Mouse (Mus musculus) hindbrain, embryonic 14.5 days (tissue): ENCODE measurements at regions not wholly inside any gene's neighbourhood (a gene's known extent, or its start where the extent isn't known, plus 50 kb on each side); places are given as distances from the start of the nearest gene placed in this dataset.

Source experiments
- ATAC-seq: fragments of 200-750 bp; cut with Nextera tagmentation; 2 replicates; pipeline ENCODE4 v1.8.0; 2017; ENCODE audit warnings: moderate number of reproducible peaks, mild to moderate bottlenecking, moderate TSS enrichment, moderate library complexity; ENCODE audit not compliant: low FRiP score
- DNase-seq: peaks from one replicate; pipeline ENCODE4 v3.0.0-alpha.2; 2015; ENCODE audit warnings: low spot score
- H3K27ac ChIP-seq: fragments of 300-500 bp; sonication (generic); 2 replicates; pipeline ENCODE4 v1.5.1; 2014; ENCODE audit warnings: mild to moderate bottlenecking, moderate library complexity
- H3K27me3 ChIP-seq: fragments of 300-500 bp; sonication (generic); 2 replicates; pipeline ENCODE4 v1.6.1; 2014; ENCODE audit warnings: mild to moderate bottlenecking, low read length, mixed read lengths; ENCODE audit not compliant: control insufficient read depth, insufficient read depth
- H3K36me3 ChIP-seq: fragments of 300-500 bp; sonication (generic); replicated peaks from 2 replicates; pipeline ENCODE4 v1.6.1; 2014; ENCODE audit not compliant: control insufficient read depth, insufficient read depth
- H3K4me1 ChIP-seq: fragments of 300-500 bp; sonication (generic); replicated peaks from 2 replicates; pipeline ENCODE4 v1.6.1; 2014; ENCODE audit warnings: antibody characterized with exemption, low read length, mixed read lengths; ENCODE audit not compliant: control insufficient read depth, insufficient read depth
- H3K4me2 ChIP-seq: fragments of 300-500 bp; sonication (generic); replicated peaks from 2 replicates; pipeline ENCODE4 v1.6.1; 2014; ENCODE audit warnings: mild to moderate bottlenecking, moderate library complexity
- H3K4me3 ChIP-seq: fragments of 300-500 bp; sonication (generic); replicated peaks from 2 replicates; pipeline ENCODE4 v1.5.1; 2014; ENCODE audit warnings: mild to moderate bottlenecking, low read length
- H3K9ac ChIP-seq: fragments of 300-500 bp; sonication (generic); 2 replicates; pipeline ENCODE4 v1.6.1; 2014
- H3K9me3 ChIP-seq: fragments of 300-500 bp; sonication (generic); 2 replicates; pipeline ENCODE4 v1.6.1; 2016; ENCODE audit warnings: low read length; ENCODE audit not compliant: control insufficient read depth
- WGBS: fragments of 180-500 bp; shearing (Covaris S2); extraction: QIAGEN DNeasy Blood & Tissue Kit; methylation state at CpG from one replicate; pipeline ENCODE4 v1.1.7; 2014; 5-methylcytosine and 5-hydroxymethylcytosine counted together

GRCm38 (mm10) chr1:34642304-34642893 lies 62.9 kb downstream of the Amer3 start:
- no peak overlapping the region for H3K4me3 ChIP-seq
- WGBS = 38% methylated on average over 13 of the region's 13 CpGs
- no peaks in the 10 kb centered on the region for H3K9me3 ChIP-seq
- no peaks in the 10 kb centered on the region for H3K36me3 ChIP-seq
- peak; percentile 43; the same call in 1 of the 2 replicates for ATAC-seq
- H3K27ac ChIP-seq = no peak overlapping the region
- H3K9ac ChIP-seq = no peak overlapping the region
- H3K4me2 ChIP-seq = no peak overlapping the region
- H3K27me3 ChIP-seq = no peaks in the 10 kb centered on the region
- DNase-seq = peak; percentile 87
- no peaks in the 10 kb centered on the region for H3K4me1 ChIP-seq

- H3K4me2 ChIP-seq = no peak overlapping the region
- H3K36me3 ChIP-seq = no peaks in the 10 kb centered on the region
- no peaks in the 10 kb centered on the region for H3K4me1 ChIP-seq
- 89% methylated on average over 10 of the region's 10 CpGs for WGBS
- no peaks in the 10 kb centered on the region for H3K9me3 ChIP-seq
- H3K27ac ChIP-seq = no peak overlapping the region
- no peaks in the 10 kb centered on the region for H3K27me3 ChIP-seq
- ATAC-seq (no peak), DNase-seq (no peak)
- H3K9ac ChIP-seq = no peak overlapping the region
- H3K4me3 ChIP-seq = no peak overlapping the region
These were observed 74.6 kb downstream of the Amer3 start for GRCm38 (mm10) chr1:34653963-34654644.

DNA sequence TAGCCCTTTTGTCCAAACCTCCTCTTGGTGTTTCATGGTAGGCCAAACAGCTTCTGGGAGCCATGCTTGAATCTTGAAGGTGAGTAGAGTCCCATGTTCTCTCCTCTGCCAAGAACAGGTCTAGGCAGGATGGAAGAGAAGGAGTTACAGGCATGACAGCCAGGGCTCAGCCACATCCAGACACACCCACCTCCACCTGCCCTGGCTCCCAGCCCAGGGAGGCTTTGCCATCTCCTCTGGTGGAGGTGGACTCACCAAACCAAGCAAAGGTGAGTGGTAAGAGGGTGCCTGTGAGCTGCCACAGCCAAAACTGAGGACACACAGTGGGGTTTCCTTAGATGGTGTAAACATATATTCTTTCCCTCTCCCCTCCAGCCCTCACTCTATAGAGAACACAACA lies 78.0 kb downstream of the Amer3 start:
- ATAC-seq (no peak), DNase-seq (no peak)
- H3K27me3 ChIP-seq = no peaks in the 10 kb centered on the region
- no peak overlapping the region for H3K9ac ChIP-seq
- no peaks in the 10 kb centered on the region for H3K4me1 ChIP-seq
- H3K27ac ChIP-seq = no peak overlapping the region
- no peaks in the 10 kb centered on the region for H3K36me3 ChIP-seq
- H3K4me3 ChIP-seq = no peak overlapping the region
- no peaks in the 10 kb centered on the region for H3K9me3 ChIP-seq
- H3K4me2 ChIP-seq = no peak overlapping the region

- H3K27ac ChIP-seq = peak overlapping the region; percentile 84
- no peaks in the 10 kb centered on the region for H3K27me3 ChIP-seq
- no peaks in the 10 kb centered on the region for H3K36me3 ChIP-seq
- no peak overlapping the region for H3K4me3 ChIP-seq
- WGBS = 50% methylated on average over 4 of the region's 4 CpGs
- H3K9me3 ChIP-seq = no peaks in the 10 kb centered on the region
- no peak overlapping the region for H3K4me2 ChIP-seq
- ATAC-seq = peak; percentile 19; the same call in 1 of the 2 replicates
- H3K9ac ChIP-seq = no peak overlapping the region
- peaks cover 15% of the 10 kb centered on the region for H3K4me1 ChIP-seq
- peak; percentile 54 for DNase-seq
These were observed 84.6 kb downstream of the Amer3 start for GRCm38 (mm10) chr1:34663875-34664547.

GRCm38 (mm10) chr1:34664816-34665511 lies 85.5 kb downstream of the Amer3 start:
- no peak overlapping the region for H3K9ac ChIP-seq
- H3K36me3 ChIP-seq = no peaks in the 10 kb centered on the region
- ATAC-seq (peak; percentile 75), DNase-seq (peak; percentile 79)
- no peak overlapping the region for H3K4me3 ChIP-seq
- 31% methylated on average over 11 of the region's 11 CpGs for WGBS
- peak overlapping the region; percentile 84 for H3K27ac ChIP-seq
- no peaks in the 10 kb centered on the region for H3K9me3 ChIP-seq
- H3K27me3 ChIP-seq = no peaks in the 10 kb centered on the region
- peaks cover 15% of the 10 kb centered on the region for H3K4me1 ChIP-seq
- peak overlapping the region; percentile 25; the same call in 1 of the 2 replicates for H3K4me2 ChIP-seq

DNA sequence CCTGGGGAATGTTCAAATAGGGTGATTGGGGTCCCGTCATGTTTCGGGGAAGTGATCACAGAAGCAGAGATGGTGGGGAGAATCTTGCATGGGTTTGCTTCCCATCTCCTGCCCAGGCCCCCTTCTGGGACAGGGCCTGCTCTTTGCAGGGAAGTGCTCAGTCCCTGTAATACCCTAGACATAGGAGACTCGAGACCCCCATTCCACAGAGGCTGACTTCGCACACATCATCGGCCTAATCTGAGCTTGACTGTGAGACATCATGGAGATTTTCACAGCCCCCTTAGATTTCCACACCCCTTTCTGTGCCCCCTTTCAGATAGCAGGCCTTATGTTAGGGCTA lies 86.0 kb downstream of the Amer3 start:
- H3K27me3 ChIP-seq = no peaks in the 10 kb centered on the region

DNA sequence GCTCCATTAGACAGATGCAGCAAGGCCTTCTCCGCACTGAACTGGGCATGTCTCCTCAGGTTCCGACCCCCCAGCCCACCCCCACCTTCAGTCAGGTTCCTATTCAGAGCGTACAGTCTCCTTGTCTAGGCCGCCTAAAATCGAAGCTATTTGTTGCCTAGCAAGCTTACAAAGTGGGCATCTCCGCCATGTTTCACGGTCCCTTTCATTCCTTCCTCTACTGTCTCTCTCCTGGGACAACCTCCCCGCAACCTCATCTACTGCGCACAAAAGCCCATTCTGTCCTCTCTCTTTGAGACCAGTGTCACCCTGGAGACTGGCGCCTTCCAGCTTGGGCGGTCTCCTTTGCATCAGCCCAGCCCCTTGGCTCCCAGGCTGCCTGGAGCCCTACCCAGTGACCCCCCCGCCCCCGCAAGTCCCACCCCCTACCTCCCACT lies 86.8 kb downstream of the Amer3 start:
- DNase-seq (peak; percentile 69), ATAC-seq (peak; percentile 88)
- Histone ChIP-seq H3K27me3 (no peaks in the 10 kb centered on the region), H3K9me3 (no peaks in the 10 kb centered on the region), H3K4me3 (no peak overlapping the region), H3K4me1 (peaks cover 15% of the 10 kb centered on the region), H3K36me3 (no peaks in the 10 kb centered on the region), H3K27ac (peak overlapping the region; percentile 84), H3K4me2 (peak overlapping the region; percentile 11; the same call in 1 of the 2 replicates), H3K9ac (no peak overlapping the region)
- WGBS = 13% methylated on average over 13 of the region's 13 CpGs

More for the DNA sequence above, 86.0 kb downstream of the Amer3 start:
- H3K4me3 ChIP-seq = no peak overlapping the region
- no peak overlapping the region for H3K4me2 ChIP-seq
- no peak for DNase-seq
- peak overlapping the region; percentile 84 for H3K27ac ChIP-seq
- H3K9me3 ChIP-seq = no peaks in the 10 kb centered on the region
- no peaks in the 10 kb centered on the region for H3K36me3 ChIP-seq
- ATAC-seq = no peak; the same call in 1 of the 2 replicates
- no peak overlapping the region for H3K9ac ChIP-seq
- peaks cover 15% of the 10 kb centered on the region for H3K4me1 ChIP-seq
- 42% methylated on average over 5 of the region's 5 CpGs for WGBS

GRCm38 (mm10) chr1:34677105-34677741 lies 97.8 kb downstream of the Amer3 start:
- Histone ChIP-seq H3K4me3 (peak overlapping the region; percentile 48), H3K4me2 (peak overlapping the region; percentile 94), H3K27ac (no peak overlapping the region), H3K36me3 (no peaks in the 10 kb centered on the region), H3K27me3 (peaks cover 28% of the 10 kb centered on the region), H3K9ac (no peak overlapping the region), H3K9me3 (no peaks in the 10 kb centered on the region), H3K4me1 (peaks cover 14% of the 10 kb centered on the region; the same call in 1 of the 2 replicates)
- WGBS = 56% methylated on average over 12 of the region's 12 CpGs
- ATAC-seq (no peak), DNase-seq (no peak)
